Mouse (Mus musculus) neural tube, embryonic 10.5 days (tissue): Measurements from ENCODE around the gene Fancc.

ENCODE experiments used
- DNase-seq: peaks from one replicate; pipeline ENCODE4 v3.0.0-alpha.2; 2017; ENCODE audit warnings: low spot score; ENCODE audit errors: extremely low spot score

The Fancc gene

GRCm38 (mm10) chr13:63294359-63295193 lies 202.5 kb downstream of the Fancc start:
- peak; percentile 47 for DNase-seq

- no peak for DNase-seq
Observed at GRCm38 (mm10) chr13:63293647-63294046, 203.4 kb downstream of the Fancc start.

GRCm38 (mm10) chr13:63291016-63291415 lies 206.1 kb downstream of the Fancc start:
- DNase-seq, result no peak

- no peak for DNase-seq
Observed at GRCm38 (mm10) chr13:63290126-63290525, 207.0 kb downstream of the Fancc start.

- DNase-seq, result no peak
Observed at GRCm38 (mm10) chr13:63289687-63290086, 207.4 kb downstream of the Fancc start.

- DNase-seq, result no peak
Observed at GRCm38 (mm10) chr13:63289152-63289551, 207.9 kb downstream of the Fancc start.

GRCm38 (mm10) chr13:63286483-63287102 lies 210.5 kb downstream of the Fancc start:
- DNase-seq, result no peak

- DNase-seq, result no peak
Observed at GRCm38 (mm10) chr13:63284748-63285147, 212.3 kb downstream of the Fancc start.

GRCm38 (mm10) chr13:63283236-63283635 lies 213.8 kb downstream of the Fancc start:
- no peak for DNase-seq

GRCm38 (mm10) chr13:63281206-63281605 lies 215.9 kb downstream of the Fancc start:
- DNase-seq, result no peak

GRCm38 (mm10) chr13:63280344-63280743 lies 216.7 kb downstream of the Fancc start:
- no peak for DNase-seq

- DNase-seq, result no peak
Observed at GRCm38 (mm10) chr13:63279807-63280206, 217.3 kb downstream of the Fancc start.

GRCm38 (mm10) chr13:63278796-63279475 lies 218.1 kb downstream of the Fancc start:
- peak; percentile 75 for DNase-seq

- no peak for DNase-seq
Observed at GRCm38 (mm10) chr13:63278141-63278631, 218.9 kb downstream of the Fancc start.

GRCm38 (mm10) chr13:63277316-63277715 lies 219.8 kb downstream of the Fancc start:
- no peak for DNase-seq

GRCm38 (mm10) chr13:63276389-63276788 lies 220.7 kb downstream of the Fancc start:
- no peak for DNase-seq

- no peak for DNase-seq
Observed at GRCm38 (mm10) chr13:63274488-63275166, 222.5 kb downstream of the Fancc start.

- DNase-seq, result no peak
Observed at GRCm38 (mm10) chr13:63273859-63274258, 223.2 kb downstream of the Fancc start.

GRCm38 (mm10) chr13:63272602-63273229 lies 224.4 kb downstream of the Fancc start:
- DNase-seq, result peak; percentile 76

- no peak for DNase-seq
Observed at GRCm38 (mm10) chr13:63272017-63272601, 225.0 kb downstream of the Fancc start.

GRCm38 (mm10) chr13:63270191-63270590 lies 226.9 kb downstream of the Fancc start:
- no peak for DNase-seq
